34 mouse cellular contexts compared by ENCODE assay signal in the genomic region with DNA sequence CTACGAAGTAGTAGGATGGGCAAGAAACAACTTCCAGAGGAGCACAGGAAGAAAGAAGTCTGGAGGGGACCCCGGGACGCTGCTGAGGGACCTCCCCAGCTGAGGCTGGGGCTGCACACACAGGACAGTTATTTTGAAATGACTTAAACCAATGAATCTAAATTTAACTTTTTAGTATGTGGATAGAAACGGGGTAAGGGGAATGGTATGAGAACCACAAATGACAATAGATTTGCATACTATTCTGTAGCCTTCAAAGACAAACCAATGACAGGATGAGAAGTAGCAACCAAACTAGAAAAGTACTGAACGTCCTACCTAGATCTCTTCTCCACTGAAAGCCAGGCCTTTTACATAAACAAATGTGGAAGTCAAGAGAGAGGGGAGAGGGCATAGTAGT.
"Had no signal": no experiment of that assay in that cellular context is flagged by ENCODE, and none has a peak within 500 bp of the region (broad histone marks: within the 10 kb centered on the region; RNA-seq: fewer than 3 reads in every experiment).

No protein-coding gene starts in this region.

- ATAC-seq: hindbrain, embryonic 16.5 days; hindbrain, postnatal 0 days; inflammation-experienced regulatory T-cells, adult 6 months; intestine, embryonic 15.5 days; intestine, embryonic 16.5 days; intestine, postnatal 0 days had no signal

- H3K9ac ChIP-seq: heart, embryonic 12.5 days; heart, embryonic 13.5 days; heart, embryonic 15.5 days; hindbrain, embryonic 12.5 days; hindbrain, embryonic 13.5 days; hindbrain, embryonic 14.5 days; hindbrain, embryonic 15.5 days; intestine, embryonic 15.5 days; kidney, embryonic 15.5 days had no signal

- H3K4me3 ChIP-seq: heart, embryonic 12.5 days; heart, embryonic 13.5 days; heart, embryonic 15.5 days; hindbrain, embryonic 10.5 days; hindbrain, embryonic 12.5 days; hindbrain, embryonic 13.5 days; hindbrain, embryonic 15.5 days; intestine, embryonic 15.5 days; kidney, embryonic 15.5 days; layer of hippocampus, adult 2 months; left cerebral cortex, adult 2 months had no signal

- H3K27ac ChIP-seq: heart, embryonic 13.5 days; heart, embryonic 15.5 days; hindbrain, embryonic 10.5 days; hindbrain, embryonic 12.5 days; hindbrain, embryonic 13.5 days; hindbrain, embryonic 14.5 days; hindbrain, embryonic 15.5 days; hindbrain, postnatal 0 days; intestine, embryonic 15.5 days; kidney, embryonic 15.5 days; kidney, postnatal 0 days; layer of hippocampus, adult 2 months; left cerebral cortex, adult 2 months had no signal

- H3K36me3 ChIP-seq: heart, embryonic 12.5 days; heart, embryonic 13.5 days; heart, embryonic 15.5 days; hindbrain, embryonic 12.5 days; hindbrain, embryonic 15.5 days; intestine, embryonic 15.5 days had no signal

- H3K9me3 ChIP-seq: heart, embryonic 12.5 days; heart, embryonic 13.5 days; heart, embryonic 15.5 days; hindbrain, embryonic 10.5 days; hindbrain, embryonic 12.5 days; hindbrain, embryonic 13.5 days; hindbrain, embryonic 15.5 days; intestine, embryonic 15.5 days; kidney, embryonic 15.5 days had no signal

- DNase-seq: heart, postnatal 10 days; heart, postnatal 14 days; heart, postnatal 36 days; heart, postnatal 4 days; kidney, adult 11 months; kidney, adult 18-20 months; kidney, adult 2 months; kidney, adult 8-10 months; kidney, adult 9 months; kidney, postnatal 10 days; kidney, postnatal 14 days; kidney, postnatal 25 days; kidney, postnatal 36 days; kidney, postnatal 4 days; layer of hippocampus, adult 9-11 months; layer of hippocampus, postnatal 36 days had no signal

- H3K4me2 ChIP-seq: heart, embryonic 12.5 days; heart, embryonic 13.5 days; heart, embryonic 15.5 days; hindbrain, embryonic 12.5 days; hindbrain, embryonic 13.5 days; hindbrain, embryonic 14.5 days; hindbrain, embryonic 15.5 days; intestine, embryonic 15.5 days; kidney, embryonic 15.5 days had no signal

- H3K27me3 ChIP-seq: heart, embryonic 12.5 days; heart, embryonic 13.5 days; heart, embryonic 15.5 days; hindbrain, embryonic 12.5 days; hindbrain, embryonic 13.5 days; hindbrain, embryonic 15.5 days; intestine, embryonic 15.5 days; kidney, embryonic 15.5 days had no signal
